Mouse (Mus musculus): ENCODE results near the gene Tsfm.

The Tsfm gene

DNA sequence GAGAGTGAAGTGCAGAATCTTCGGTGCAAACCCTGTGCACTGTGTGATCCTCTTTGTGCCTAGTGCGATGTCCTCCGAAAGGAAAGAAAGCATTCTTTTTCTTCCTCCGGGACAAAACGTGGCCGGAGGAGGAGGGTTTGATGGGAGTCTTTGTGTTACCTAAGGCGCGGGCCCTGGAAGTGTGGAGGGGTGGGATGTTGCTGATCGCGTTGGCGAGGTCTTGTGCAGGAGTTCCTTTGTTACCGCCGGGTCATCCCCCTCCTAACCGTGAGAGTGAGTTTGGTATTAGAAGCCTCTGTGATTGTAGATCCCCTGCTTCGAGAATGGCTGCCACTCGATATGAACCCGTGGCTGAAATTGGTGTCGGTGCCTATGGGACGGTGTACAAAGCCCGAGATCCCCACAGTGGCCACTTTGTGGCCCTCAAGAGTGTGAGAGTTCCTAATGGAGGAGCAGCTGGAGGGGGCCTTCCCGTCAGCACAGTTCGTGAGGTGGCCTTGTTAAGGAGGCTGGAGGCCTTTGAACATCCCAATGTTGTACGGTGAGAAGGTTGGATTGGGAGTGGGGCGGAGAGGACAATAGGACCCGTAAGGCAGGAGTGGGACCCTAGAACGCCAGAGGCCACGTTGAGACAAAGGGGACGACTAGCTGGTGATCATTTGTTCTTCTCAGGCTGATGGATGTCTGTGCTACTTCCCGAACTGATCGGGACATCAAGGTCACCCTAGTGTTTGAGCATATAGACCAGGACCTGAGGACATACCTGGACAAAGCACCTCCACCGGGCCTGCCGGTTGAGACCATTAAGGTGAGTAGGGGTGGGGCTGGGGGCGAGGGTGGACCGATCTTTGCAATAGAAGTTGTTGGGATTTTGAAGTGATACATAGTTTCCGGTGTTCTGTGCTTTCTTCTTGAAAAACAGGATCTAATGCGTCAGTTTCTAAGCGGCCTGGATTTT, 33.6 kb upstream of the Tsfm start:
- peak; percentile 62 for DNase-seq

DNA sequence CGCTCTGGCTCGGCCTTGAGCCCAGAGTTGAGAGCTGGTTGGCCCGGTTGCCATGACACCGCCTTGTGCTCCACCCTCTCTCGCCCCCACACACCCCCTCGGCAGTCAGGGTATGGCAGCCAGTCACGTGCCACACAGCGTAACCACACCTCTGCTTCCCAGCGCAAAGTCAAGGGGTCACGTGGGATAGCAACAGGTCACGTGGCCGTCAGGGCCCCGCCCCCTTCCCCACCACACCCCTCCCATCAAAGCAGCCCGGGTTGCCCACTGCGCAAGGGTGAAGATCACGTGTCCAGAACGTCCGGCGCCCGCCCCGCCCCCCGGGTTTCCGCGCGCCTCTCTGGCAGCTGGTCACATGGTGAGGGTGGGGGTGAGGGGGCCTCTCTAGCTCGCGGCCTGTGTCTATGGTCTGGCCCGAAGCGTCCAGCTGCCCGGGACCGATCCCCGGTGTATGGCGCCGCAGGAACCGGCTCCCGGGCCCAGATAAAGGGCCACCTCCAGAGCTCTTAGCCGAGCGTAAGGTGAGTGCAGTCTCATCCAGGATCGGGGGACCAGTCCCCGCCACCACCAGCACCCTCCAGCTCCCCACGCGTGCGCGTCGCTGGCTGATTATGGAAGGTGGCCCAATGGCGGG, 32.7 kb upstream of the Tsfm start, which contains the start of gene Cdk4:
Gene Cdk4 (plus strand): TSS at position 296 of the 634 bp plus-strand sequence.
- DNase-seq = peak; percentile 98

DNA sequence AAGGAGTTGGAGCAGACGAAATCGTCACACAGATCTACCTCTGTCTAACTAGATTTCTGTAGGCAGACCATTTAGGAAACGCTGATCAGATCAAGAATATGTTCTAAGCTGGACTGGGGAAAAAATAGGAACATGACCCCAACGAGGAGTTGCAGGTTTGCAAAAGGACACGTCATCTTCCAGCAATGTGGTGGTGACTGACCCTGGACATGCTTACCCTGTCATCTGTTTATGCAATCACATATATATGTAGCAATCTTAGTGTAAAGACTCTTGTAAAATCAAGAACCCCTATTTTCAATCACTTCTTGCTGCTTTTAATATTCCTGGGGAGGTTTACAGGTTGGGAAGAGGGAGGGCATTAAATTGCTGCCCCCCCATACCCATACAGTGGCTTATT, 31.9 kb upstream of the Tsfm start:
- no peak for DNase-seq

DNA sequence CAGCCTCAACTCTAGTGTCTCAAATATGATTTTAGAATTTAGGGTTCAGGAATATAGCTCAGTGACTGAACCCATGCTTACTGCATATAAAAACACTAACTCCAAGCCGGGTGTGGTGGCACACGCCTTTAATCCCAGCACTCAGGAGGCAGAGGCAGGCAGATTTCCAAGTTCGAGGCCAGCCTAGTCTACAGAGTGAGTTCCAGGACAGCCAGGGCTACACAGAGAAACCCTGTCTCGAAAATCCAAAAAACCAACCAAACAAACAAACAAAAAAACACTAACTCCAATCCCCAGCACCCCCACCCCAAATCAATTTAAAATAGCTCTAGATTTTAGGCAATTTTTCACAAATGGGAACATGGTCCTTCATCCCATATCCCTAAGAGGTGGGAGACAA, 31.5 kb upstream of the Tsfm start:
- peak; percentile 71 for DNase-seq

DNA sequence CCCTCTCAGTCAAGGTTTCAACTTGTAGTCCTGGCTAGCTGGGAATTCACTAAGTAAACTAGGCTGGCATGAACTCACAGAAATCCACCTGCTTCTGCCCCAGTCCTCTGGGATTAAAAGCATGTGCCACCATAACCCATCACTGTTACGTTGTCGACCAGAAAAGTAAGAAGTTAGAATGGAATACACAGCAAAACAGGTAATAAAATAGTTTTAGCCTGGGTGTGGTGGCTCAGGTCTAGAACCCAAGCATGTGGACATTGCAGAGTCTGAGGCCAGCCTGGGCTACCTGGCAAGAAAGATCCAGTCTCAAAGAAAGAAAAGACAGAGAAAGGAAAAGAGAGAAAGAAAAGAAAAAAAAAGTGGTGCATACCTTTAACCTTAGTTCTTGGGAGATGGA, 30.9 kb upstream of the Tsfm start:
- DNase-seq = peak; percentile 67

DNA sequence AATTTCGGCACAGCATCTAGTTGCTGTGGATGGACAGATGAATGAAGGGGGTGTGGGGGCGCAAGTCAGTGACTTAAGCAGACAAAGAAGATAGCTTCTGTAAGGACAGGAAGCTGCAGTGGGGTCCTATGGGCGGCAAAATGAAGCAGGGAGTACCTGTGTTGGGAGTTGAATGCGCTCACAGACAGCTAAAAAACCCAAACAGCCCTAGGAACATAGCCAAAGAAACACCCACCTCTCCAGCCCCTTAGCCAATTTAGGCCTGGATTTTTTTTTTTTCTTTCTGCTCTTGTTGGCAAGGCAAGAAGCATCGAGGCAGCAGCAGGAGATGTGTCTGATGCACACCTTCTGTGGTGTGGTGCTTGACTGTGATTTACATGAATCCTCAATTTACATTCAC, 30.4 kb upstream of the Tsfm start:
- peak; percentile 61 for DNase-seq

DNA sequence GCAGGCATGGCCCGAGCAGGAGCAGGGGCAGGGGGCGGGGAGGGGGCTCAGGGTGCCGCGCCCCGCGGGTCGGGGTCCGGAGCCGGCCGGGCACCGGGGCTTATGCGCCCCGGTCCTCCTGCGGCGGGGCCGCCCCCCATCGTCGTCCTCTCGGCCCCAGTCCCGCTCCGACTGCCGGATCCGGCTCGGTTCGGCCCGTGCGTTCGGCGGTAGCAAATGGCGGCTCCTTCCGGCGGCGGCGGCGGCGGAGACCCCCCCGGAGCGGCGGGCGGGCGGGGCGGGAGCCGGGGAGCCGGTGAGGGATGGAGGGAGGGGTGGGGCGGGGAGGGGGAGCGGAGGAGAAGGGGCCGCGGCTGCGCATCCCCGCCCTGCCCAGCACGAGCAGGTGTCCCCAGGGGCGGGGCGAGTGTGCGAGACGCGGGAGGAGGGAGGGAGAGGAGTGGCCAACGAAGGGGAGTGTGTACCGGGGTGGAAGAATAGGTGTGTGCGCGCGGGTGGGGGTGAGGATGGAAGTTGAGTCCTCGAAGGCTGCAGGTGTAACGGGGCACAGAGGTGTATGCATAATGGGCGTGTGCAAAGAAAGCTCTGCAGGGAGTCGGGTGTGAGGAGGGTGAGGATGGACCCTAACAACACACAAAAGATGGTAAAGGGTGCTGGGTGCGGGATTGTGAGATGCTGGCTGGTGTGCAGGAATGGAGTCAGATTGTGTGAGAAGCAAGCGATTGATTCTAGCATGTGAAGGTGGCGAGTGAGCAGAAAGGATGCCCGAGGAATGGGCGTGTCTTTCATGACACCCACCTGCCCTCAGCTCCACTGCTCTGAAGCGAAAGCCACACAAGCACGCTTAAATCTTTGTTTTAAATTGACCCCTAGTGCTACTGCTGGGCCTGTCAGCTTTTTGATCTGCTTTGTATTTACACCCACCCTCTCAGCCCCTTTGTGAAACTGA, 29.6 kb upstream of the Tsfm start, which contains the start of gene March9:
Gene March9 (minus strand): TSS at position 217 of the 949 bp plus-strand sequence.
- DNase-seq = peak; percentile 93

DNA sequence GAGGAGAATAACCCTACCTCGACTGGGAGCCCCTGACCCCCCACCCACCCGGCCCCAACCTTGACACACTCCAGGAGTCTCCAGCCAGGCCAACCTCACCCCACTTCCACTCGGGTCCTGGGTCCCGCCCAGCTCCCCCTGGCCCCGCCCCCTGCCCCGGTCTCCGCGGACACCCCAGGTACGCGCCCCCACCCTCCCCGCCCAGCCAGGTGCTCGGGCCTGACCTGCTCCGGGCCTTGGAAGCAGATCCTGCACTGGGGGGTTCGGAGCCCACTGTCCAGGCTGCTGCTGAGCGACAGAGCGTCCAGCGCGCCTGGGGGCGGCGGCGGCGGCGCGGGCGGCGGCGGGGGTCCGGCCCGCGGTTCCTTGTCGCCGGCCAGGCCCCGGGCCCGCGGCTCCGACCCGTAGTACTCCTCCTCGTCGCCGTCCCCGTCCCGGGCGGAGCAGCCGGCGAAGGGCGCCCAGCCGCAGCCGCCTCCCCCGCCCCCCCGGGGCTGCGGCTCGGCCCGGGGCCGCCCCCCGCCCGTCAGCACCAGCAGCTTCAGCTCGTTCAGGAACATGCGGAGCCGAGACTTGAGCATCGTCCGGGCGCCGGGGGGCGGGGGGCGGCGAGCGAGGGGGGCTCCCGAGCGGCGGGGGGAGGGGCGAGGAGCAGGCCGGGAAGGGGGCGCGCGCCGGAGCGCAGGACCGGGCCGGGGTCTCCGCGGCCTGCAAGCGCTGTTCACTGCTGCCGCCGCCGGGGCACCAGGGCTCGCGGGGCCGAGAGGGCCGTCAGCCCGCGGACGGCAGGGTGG, 28.7 kb upstream of the Tsfm start:
- DNase-seq = peak; percentile 47

DNA sequence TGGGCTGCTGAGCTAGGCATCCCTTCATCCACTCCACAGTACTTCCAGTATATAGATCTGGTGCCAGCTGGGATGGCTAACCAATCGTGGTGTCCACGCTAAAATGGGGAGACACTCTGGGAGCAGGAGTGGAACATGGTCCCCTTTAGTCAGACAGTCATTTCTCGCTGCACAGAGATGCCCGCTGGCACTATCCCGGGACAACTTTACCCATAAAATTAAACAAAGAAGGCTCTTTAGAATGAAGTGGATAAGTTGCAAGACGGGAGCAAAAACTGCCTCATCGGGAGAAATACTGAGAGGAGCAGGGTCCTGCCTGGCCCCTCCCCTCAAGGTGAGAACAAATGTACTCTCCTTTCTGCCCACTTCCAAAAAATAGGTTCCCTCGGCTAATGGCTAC, 28.1 kb upstream of the Tsfm start:
- peak; percentile 63 for DNase-seq

DNA sequence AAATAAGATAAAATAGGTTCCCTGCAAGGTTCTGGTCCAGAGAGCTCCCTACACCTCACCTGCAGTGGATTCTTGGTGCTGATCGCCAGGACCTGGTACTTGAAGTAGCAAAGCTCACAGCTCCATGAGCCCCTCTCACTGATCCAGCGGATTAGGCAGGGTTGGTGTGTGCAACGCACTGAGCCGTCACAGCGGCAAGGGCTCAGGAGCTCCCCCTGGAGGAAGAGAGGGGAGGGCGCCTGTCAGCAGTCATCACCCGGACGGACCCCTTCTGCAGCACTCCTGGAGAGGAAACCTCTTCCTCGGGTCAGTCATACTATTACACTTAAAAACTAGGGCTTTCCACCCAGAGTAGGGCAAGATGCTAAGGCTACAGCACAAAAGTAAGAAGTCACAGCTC, 27.5 kb upstream of the Tsfm start:
- DNase-seq = peak; percentile 74

DNA sequence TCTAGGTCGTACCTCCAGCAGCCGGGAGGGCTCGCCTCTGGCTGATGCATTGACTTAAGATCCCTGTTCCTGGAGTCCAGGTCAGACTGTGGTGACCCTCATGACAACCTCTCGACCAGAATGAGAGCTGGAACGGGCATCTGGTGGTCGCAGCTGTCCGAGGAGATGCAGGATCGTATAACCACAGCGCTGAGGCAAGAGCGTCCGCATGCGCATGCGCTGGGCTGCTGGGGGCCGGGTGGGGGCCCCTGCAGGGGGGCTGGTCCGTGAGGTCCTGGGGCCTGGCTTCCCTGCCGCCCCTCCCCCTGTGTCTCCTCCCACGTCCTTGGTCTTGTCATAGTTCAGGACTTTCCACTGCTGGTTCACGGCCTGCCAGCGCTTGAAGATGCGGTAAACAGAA, 25.9 kb upstream of the Tsfm start:
- DNase-seq = peak; percentile 43

DNA sequence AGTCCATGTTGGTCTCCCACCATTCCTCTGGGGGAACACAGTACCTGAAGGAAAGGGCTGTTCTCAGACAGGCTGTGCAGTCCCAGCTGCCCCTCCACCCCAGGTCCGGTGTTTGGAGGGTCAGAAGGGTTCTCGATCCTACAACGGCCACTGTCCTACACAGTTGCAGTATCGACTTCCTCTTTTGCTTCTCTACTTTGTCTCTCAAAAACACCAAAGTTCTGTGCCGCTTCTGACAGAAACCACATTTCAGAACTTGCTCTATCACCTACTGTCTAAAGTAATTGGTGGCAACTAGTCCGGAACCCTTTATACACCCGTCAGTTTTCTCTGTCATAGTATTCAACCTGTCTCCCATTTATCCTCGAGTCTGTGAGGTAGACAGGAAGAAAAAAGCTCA, 24.8 kb upstream of the Tsfm start:
- no peak for DNase-seq

DNA sequence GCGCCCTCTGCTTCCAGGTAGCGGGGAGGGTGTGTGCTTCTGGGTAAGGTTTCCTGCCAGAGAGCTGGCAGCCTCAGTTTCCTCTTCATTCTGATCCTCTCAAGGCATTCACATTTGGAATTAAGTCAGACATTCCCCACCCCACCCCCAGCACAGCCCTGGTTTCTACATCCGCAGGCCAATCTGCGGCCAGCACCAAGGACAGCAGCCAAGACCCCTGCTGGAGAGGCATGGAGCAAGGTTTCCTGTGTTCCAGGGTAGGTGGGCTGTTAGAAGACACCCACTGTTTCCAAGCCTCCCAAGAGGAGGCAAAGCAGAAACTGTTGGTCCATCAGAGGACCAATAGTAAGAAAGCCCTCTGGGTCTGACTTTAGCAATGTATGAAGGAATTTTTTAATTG, 24.0 kb upstream of the Tsfm start:
- no peak for DNase-seq

DNA sequence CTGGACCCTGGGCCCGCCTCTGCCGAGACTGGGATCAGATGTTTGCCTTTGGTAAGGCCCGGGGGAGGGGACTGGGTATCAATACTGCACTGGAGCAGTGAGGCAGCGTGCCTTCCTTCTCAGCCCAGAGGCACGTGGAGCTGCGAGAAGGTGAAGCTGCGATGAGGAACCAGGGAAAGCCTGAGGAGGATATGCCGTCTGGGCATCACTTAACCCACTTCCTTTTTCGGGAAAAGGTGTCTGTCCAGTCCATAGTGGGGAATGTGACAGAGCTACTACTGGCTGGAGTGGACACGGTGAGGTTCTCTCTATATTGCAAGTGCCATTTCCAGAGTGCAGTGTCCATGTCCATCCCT, 19.5 kb upstream of the Tsfm start:
- no peak for DNase-seq

DNA sequence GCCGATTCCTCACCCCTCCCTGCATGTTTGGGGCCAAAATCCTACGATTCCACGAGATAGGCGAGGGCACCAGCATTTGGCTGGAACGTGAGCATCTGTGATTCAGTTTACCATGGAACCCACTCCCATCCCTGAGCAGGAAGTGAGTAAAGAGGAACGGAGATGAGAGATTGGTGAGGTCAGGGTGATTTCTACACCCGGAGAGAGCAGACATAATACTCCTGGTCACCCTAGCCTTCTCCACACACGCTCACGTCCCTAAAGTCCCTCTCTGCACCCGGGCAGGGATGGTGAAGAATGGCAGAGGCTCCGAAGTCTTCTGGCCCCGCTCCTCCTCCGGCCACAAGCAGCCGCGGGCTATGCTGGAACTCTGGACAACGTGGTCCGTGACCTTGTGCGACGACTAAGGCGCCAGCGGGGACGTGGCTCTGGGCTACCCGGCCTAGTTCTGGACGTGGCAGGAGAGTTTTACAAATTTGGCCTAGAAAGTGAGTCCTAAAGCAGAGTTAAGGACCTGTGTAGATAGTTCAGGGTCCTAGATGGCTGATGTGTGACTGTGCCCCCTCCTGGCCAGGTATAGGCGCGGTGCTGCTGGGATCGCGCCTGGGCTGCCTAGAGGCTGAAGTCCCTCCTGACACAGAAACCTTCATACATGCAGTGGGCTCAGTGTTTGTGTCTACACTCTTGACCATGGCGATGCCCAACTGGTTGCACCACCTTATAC, 18.9 kb upstream of the Tsfm start:
- DNase-seq = no peak

DNA sequence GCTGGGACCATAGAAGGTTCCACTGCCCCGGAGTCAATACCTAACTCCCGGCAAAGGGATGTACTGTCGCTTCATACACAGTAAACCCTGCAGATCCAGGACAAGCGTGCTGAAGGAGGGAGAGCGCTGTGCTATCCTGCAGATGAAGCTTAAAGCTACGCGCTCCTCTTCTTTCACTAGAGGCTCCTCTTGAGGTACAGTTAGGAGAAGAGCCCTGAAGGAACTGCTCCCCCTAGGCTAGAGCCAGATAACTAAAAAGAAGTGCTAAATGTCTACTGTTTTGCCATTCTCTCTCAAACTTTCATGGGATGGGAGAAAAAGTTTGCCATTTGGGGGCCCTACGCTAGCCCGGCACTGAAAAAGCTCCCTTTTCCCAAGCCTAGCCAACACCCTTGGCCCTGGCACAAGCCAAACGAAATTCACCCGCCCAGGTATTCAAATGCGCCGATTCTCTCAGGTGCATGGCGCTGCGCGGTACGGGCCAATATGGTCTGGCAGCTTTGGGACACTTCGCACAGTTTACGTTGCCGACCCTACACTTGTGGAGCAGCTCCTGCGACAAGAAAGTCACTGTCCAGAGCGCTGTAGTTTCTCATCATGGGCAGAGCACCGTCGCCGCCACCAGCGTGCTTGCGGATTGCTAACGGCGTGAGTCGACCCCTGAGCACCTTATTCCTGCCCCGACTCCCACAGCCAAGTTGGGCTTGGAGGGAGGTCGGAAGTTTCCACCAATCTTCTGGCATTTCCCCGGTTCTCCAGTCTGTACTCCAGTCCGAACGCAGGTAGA, 18.2 kb upstream of the Tsfm start:
- DNase-seq = no peak

DNA sequence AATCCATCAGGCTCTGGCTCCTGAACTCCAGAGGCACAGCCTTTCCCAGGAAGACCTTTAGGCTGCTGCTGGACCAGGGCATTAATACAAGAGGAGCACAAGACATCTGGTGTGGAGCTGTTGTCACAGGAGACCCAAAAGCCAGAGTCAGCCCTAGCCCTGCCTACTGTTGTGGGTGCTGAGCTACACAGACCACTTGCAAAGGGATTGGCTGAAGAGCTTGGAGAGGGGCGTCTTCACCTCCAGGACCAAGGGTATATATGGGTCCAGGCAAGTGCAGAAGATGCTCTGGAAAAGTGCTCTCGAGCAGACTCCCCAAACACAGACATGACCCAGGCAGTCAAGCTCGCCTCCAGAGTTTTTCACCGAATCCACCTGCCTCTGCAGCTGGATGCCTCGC, 17.3 kb upstream of the Tsfm start, which contains the start of gene Cyp27b1:
Gene Cyp27b1 (plus strand): TSS at position 297 of the 400 bp plus-strand sequence.
- no peak for DNase-seq

DNA sequence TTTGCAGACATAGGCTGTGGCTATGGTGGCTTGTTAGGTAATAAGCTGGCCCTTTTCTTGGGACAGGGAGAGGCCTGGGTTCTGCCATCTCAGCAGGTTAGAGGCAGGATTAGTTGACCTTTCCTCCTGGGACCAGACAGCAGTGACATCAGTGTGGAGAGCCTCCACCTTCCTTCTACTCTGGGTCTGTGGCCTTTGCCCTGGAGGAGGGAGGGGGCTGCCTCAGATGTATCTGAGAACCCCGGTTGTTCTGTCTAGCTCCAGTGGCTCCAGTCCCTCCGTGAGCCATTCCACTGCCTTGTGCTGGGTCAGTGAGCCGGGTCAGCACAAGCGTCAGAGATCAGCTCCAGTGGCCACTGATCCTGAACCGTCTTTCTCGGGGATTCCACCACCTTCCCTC, 12.5 kb upstream of the Tsfm start:
- no peak for DNase-seq

DNA sequence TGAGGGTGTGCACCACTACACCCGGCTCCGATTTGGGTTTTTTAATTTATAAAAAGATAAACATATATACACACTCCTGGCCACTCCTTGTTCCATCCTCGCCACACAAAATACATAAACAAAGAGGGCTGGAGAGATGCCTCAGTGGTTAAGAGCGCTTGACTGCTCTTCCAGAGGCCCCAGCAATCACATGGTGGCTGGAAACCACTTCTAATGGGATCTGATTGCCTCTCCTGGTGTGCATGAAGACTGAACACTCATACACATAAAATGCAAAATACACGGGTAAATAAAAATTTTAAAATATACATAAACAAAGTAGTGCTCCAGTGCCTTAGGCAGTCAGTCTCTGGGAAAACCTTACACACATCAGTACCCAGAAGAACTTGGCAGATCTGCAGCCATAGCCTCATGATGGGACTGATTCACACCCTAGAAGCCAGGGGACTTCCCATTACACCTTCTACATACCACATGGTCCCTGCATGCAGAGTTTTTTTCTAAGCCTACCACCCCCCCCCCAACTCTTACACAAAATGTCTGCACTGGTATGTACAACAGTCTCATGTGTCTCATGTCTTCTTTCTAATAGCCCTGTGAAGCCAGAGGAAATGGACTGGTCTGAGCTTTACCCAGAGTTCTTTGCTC, 12.0 kb upstream of the Tsfm start:
- DNase-seq = no peak

DNA sequence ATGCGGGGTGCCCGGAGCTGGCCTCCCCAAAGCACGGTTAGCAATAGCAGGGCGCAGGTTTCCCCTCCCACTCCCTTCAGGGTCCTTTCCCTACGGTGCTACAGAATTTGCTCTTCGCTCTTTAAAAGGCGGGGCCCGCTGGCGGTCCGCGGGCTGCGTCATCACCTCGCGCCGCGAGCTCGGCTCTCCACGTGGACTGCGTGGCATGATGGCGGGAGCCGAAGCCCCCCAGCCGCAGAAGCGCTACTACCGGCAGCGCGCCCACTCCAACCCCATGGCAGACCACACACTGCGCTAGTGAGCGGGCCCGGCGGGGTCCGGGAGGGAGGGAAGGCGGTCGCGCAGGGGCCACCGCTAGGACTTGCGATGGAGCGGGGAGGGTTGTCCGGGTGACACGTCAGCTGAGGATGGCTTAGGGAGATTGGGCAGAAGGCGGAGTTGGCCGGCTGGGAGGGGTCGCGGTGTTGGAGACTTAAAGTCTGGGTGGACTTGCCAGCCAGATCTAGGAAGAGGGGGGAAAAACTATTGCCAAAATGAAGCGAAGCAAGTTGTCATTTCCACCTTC, 11.2 kb upstream of the Tsfm start:
- DNase-seq = peak; percentile 87
